Mouse (Mus musculus) cerebellum, adult 9-11 months (tissue): ENCODE data around the gene Olfr291.

ENCODE experiments used
- DNase-seq: peaks from one replicate; pipeline ENCODE4 v3.0.0; 2022

Gene Olfr291

DNA sequence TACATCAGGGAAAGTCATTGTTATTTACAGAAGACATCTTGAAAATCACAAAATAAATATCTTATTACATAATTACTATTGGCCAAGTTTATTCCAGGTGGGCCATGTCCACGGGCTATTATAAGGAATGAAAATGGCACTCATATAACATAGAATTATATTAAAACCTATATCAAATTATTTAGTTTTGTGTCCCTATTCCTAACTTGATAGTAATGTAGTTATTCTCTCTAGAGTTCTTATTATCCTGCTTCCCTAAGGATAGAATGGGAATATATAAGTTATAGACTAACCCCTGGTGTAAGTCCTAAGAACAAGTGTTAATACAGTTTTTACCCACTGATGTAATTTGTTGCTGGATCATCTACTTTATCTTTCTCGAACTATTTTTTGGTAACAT lies at the start of gene Olfr291:
Olfr291 (plus strand) TSS at position 301 of the 400 bp plus-strand sequence.
- DNase-seq, result no peak

- no peak for DNase-seq
These were observed 48.1 kb upstream of the Olfr291 start for GRCm38 (mm10) chr7:84805224-84805623.

DNA sequence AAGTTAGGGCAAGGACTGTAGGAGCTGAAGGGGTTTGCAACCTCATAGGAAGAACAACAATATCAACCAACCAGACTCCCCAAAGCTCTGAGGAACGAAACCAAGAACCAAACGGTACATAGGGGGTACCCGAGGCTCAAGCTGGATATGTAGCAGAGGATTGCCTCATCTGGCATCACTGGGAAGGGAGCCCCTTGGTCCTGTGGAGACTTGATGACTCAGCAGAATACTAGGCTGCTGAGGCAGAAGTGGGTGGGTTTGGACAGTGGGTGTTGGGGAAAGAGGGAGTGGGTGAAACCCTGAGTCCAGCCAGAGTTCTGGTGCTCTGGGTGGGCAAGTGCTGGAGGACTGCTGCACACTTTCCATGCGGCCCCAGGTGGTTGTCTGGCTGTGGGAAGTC lies 47.2 kb upstream of the Olfr291 start:
- no peak for DNase-seq

DNA sequence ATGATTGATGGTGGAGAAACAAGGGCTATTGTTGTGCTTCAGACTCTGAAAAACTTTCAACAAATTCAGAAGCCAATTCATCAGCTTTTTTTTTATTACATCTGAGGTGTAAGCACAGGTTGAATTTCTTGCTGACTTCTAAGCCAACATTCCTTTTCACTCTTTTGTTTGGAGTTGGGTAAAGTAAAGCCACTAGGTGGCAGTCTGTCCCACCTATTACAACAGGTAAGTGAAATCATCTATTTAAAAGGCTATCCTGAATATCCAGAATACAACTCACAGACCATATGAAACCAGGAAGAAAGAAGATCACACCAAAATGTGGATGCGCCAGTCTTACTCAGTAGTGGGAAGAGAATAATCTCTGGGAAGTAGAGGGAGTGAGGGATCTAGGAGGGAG lies 31.2 kb downstream of the Olfr291 start:
- no peak for DNase-seq
